Mouse (Mus musculus) spleen, postnatal 4 days (tissue): ENCODE results near the gene Olfr1321.

ENCODE experiments used
- DNase-seq, 2 experiments: peaks; one replicate each; pipeline ENCODE4 v3.0.0; 2022; ENCODE audit warnings: low spot score in 2 of 2

The Olfr1321 gene

DNA sequence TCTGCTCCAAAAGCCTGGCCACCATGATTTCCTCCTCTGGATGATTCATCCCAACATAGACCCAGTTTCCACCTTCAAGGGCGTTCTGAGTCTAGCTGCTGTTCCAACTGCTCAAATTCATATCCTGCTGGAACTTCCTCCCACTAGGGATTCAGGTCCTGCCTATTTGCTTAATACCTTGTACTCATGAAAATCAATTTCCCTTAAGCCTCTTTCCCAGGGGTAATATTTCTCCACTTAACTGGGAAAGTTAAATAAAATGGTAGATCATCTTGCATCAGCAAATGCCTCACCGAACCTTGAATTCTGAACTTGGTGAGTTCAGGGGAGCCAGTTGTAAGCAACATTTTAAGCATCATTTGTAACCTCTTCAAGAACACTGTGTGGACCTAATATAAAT, at the start of gene Olfr1321:
TSS of gene Olfr1321 (minus strand) at position 101 of the 400 bp plus-strand sequence.
- DNase-seq, result no peak

DNA sequence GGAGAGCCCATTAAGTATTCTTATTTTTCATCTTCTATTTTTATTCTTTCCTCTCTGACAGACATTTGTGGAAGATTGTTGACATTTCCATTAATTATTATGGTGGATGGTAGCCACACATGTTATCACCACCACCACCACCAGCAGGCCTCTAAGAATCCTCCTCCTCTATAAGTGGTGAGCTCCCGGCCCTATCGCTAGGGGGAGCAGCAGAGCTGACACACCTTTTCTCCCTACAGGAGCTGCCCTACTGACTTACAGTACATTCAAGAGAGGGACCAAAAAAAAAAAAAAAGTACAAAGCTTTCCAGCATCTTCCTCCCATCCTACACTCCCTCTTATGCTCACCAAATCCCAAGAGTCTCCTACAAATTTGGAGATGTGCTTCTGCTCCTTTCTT, 36.0 kb upstream of the Olfr1321 start:
- DNase-seq, result no peak

DNA sequence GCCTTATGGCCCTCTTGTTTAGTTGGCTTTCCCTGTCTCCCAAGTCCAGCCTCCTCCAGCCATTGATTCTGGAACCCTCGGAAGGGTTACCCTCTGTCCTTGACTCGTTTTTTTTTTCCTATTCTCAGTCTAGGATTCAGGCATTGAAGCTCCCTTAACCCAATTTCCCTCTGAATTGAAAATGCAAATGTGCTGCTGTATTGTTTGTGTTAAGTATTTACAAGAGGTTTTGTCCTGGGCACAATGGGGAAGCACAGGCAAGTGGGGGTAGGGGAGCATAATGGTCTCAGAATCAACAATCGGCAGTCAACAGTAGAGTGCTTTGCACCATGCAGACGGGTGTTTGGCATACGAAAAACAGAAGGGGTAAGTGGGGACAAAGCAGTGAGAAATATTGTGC, 10.3 kb upstream of the Olfr1321 start:
- DNase-seq, result no peak
